Comparison of ENCODE assay signal across 9 mouse cellular contexts in the genomic region with DNA sequence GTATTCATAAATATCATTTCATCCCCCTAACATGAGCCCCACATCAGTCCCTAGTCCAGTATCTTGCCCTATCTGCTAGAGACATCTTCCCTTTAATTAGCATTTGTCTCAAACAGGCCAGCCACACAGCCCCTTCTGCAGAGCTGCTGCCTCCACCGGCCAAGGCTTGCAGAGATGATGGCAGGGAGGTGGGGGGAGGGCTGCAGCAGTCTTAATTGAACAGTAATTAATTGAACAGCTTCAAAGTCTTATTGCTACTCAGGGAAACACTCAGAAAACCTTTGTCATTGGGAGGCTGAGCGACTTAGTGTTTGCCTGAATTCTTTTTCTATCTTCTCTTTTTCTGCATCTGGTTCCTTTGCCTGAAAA. TPM values are rescaled to one million over a fixed set of nuclear protein-coding genes. Genes with fewer than 3 reads are reported as not detected.
DNase-seq lines count a peak whose midpoint lies in the region; ATAC-seq and TF ChIP-seq lines count a peak whose summit lies in the region.
"Had no signal": no experiment of that assay in that cellular context is flagged by ENCODE, and none has a peak within 500 bp of the region (broad histone marks: within the 10 kb centered on the region; RNA-seq: fewer than 3 reads in every experiment).

No protein-coding gene starts in this region.

- TF ChIP-seq CTCF in heart, adult 2 months (IDR thresholded peaks at IDR 0.05), result no peak
- no peak for TF ChIP-seq CTCF in E14TG2a.4 (conservative IDR thresholded peaks at IDR 0.05; ENCODE audit: low read length)

- H3K4me2 ChIP-seq in heart, embryonic 14.5 days (ENCODE audit: low read length), result peak overlapping the region; percentile 48
- H3K4me2 ChIP-seq in forebrain, embryonic 15.5 days (replicated peaks), result peak overlapping the region; percentile 61
- peak overlapping the region; percentile 36; the same call in 1 of the 2 replicates for H3K4me2 ChIP-seq in limb, embryonic 15.5 days

- peaks cover 4% of the 10 kb centered on the region; the same call in 1 of the 2 replicates for H3K36me3 ChIP-seq in heart, embryonic 14.5 days (ENCODE audit: control insufficient read depth, insufficient read depth, low read length)
- H3K36me3 ChIP-seq in heart, adult 2 months (ENCODE audit: control insufficient read depth, insufficient read depth, low read length), result no peaks in the 10 kb centered on the region
- H3K36me3 ChIP-seq in E14TG2a.4 (ENCODE audit: insufficient read depth, low read length), result peaks cover 61% of the 10 kb centered on the region
- H3K36me3 ChIP-seq in forebrain, embryonic 15.5 days, result no peaks in the 10 kb centered on the region; the same call in 1 of the 2 replicates
- peaks cover 47% of the 10 kb centered on the region for H3K36me3 ChIP-seq in limb, embryonic 15.5 days

- no peak for DNase-seq in heart, adult 2 months
- DNase-seq in thymus, postnatal 25 days, result no peak
- no peak for DNase-seq in cerebellum, adult 8-10 months
- DNase-seq in urinary bladder, postnatal 10 days (ENCODE audit: low spot score), result no peak

- no peak overlapping the region for H3K27ac ChIP-seq in heart, embryonic 14.5 days (replicated peaks in 1 of 2; ENCODE audit: control insufficient read depth in 1 of 2, insufficient read depth in 1 of 2, low read depth in 2 of 2, low read length in 2 of 2)
- no peak overlapping the region for H3K27ac ChIP-seq in heart, adult 2 months
- no peak overlapping the region; the same call in 1 of the 2 replicates for H3K27ac ChIP-seq in forebrain, embryonic 15.5 days (replicated peaks)
- peak overlapping the region; percentile 60 for H3K27ac ChIP-seq in limb, embryonic 15.5 days

- TF ChIP-seq EP300 in heart, adult 2 months (IDR thresholded peaks at IDR 0.05; ENCODE audit: insufficient read depth, low read depth, low read length), result no peak

- H3K79me2 ChIP-seq in heart, adult 2 months (replicated peaks; ENCODE audit: control insufficient read depth, insufficient read depth, low read length), result no peaks in the 10 kb centered on the region

- no peak overlapping the region for H3K4me3 ChIP-seq in heart, embryonic 14.5 days (ENCODE audit: control insufficient read depth in 1 of 2, insufficient read depth in 1 of 2, low read depth in 1 of 2, low read length in 2 of 2)
- no peak overlapping the region for H3K4me3 ChIP-seq in heart, adult 2 months
- peak overlapping the region; percentile 71 for H3K4me3 ChIP-seq in E14TG2a.4 (replicated peaks; ENCODE audit: low read length)
- peak overlapping the region; percentile 38 for H3K4me3 ChIP-seq in forebrain, embryonic 15.5 days
- H3K4me3 ChIP-seq in limb, embryonic 15.5 days, result peak overlapping the region; percentile 15

- no peak for ATAC-seq in heart, embryonic 14.5 days (ENCODE audit: insufficient number of reproducible peaks, insufficient read depth, low FRiP score, low read depth)
- ATAC-seq in forebrain, embryonic 15.5 days (replicated peaks), result no peak
- ATAC-seq in limb, embryonic 15.5 days (ENCODE audit: insufficient number of reproducible peaks, low FRiP score, low TSS enrichment, low read depth), result no peak

- 49% methylated on average over 2 of the region's 2 CpGs for WGBS in heart, embryonic 14.5 days
- whole genome bisulfite sequencing in heart, adult 2 months, result 60% methylated on average over 2 of the region's 2 CpGs
- 5% methylated on average over 2 of the region's 2 CpGs for WGBS in forebrain, embryonic 15.5 days
- 22% methylated on average over 2 of the region's 2 CpGs for WGBS in limb, embryonic 15.5 days

- H3K9ac ChIP-seq in heart, embryonic 14.5 days (ENCODE audit: low read length), result 0 out of 2 replicates have a peak overlapping the region, but pooled peaks have one; percentile 14
- no peak overlapping the region for H3K9ac ChIP-seq in heart, adult 2 months (ENCODE audit: low read depth, low read length)
- peak overlapping the region; percentile 31 for H3K9ac ChIP-seq in forebrain, embryonic 15.5 days (replicated peaks)
- H3K9ac ChIP-seq in limb, embryonic 15.5 days, result no peak overlapping the region

- H3K27me3 ChIP-seq in heart, embryonic 14.5 days (ENCODE audit: control insufficient read depth, insufficient read depth, low read length), result peaks cover 18% of the 10 kb centered on the region
- peaks cover 1% of the 10 kb centered on the region; the same call in 1 of the 2 replicates for H3K27me3 ChIP-seq in heart, adult 2 months (ENCODE audit: control insufficient read depth, insufficient read depth, low read length)
- H3K27me3 ChIP-seq in E14TG2a.4 (ENCODE audit: insufficient read depth, low read length), result peaks cover 4% of the 10 kb centered on the region
- H3K27me3 ChIP-seq in forebrain, embryonic 15.5 days, result peaks cover 12% of the 10 kb centered on the region
- peaks cover 14% of the 10 kb centered on the region; the same call in 1 of the 2 replicates for H3K27me3 ChIP-seq in limb, embryonic 15.5 days

- peaks cover 23% of the 10 kb centered on the region for H3K9me3 ChIP-seq in heart, embryonic 14.5 days (ENCODE audit: control insufficient read depth, low read length)
- peaks cover 65% of the 10 kb centered on the region for H3K9me3 ChIP-seq in E14TG2a.4 (ENCODE audit: low read length)
- no peaks in the 10 kb centered on the region; the same call in none of the 2 replicates for H3K9me3 ChIP-seq in forebrain, embryonic 15.5 days
- peaks cover 18% of the 10 kb centered on the region; the same call in 1 of the 2 replicates for H3K9me3 ChIP-seq in limb, embryonic 15.5 days

- TF ChIP-seq POLR2A in heart, adult 2 months (IDR thresholded peaks at IDR 0.05; ENCODE audit: insufficient read depth, low read depth, low read length), result no peak

- peaks cover 2 to 21% of the 10 kb centered on the region in 2 experiments; a peak in 2 of 4 replicates for H3K4me1 ChIP-seq in heart, embryonic 14.5 days (ENCODE audit: control insufficient read depth in 2 of 2, insufficient read depth in 2 of 2, low read length in 2 of 2)
- no peaks in the 10 kb centered on the region for H3K4me1 ChIP-seq in heart, adult 2 months (ENCODE audit: control insufficient read depth, insufficient read depth, low read length)
- H3K4me1 ChIP-seq in E14TG2a.4 (replicated peaks; ENCODE audit: low read depth, low read length), result peaks cover 72% of the 10 kb centered on the region
- peaks cover 44% of the 10 kb centered on the region for H3K4me1 ChIP-seq in forebrain, embryonic 15.5 days
- peaks cover 35% of the 10 kb centered on the region for H3K4me1 ChIP-seq in limb, embryonic 15.5 days

- intact Hi-C loops in heart, adult 2 months (cut with DNase I), result no loop called here

RNA-seq across cellular contexts. Expression of a gene that starts 7.5 kb away (rescaled TPM):
- polyA plus RNA-seq in heart, embryonic 14.5 days (2014; fragmentation: Nextera tagmentation; extraction: Ambion mirVana), result 1,524 and 1,578 TPM in 2 replicates
- 1,000 to 10,000 TPM; 1,140 to 1,235 TPM for total RNA-seq in heart, adult 2 months (2021)
- 1,079 and 1,189 TPM in 2 replicates for polyA plus RNA-seq in heart, adult 2 months (2012; rRNA removed)
- 1,144 and 1,250 TPM in 2 replicates for polyA plus RNA-seq in forebrain, embryonic 15.5 days (2015; fragmentation: Nextera tagmentation; extraction: Ambion mirVana)
- 2,137 and 2,166 TPM in 2 replicates for polyA plus RNA-seq in limb, embryonic 15.5 days (2015; fragmentation: Nextera tagmentation; extraction: Ambion mirVana)

RNA-seq across cellular contexts. Expression of a gene that starts 54.9 kb away (rescaled TPM):
- polyA plus RNA-seq in heart, embryonic 14.5 days (2014; fragmentation: Nextera tagmentation; extraction: Ambion mirVana), result 6.8 and 7.5 TPM in 2 replicates
- 1 to 10 TPM; 1.6 to 1.8 TPM for total RNA-seq in heart, adult 2 months (2021)
- 0.12 TPM in 1 of 2 replicates, not detected in the other for polyA plus RNA-seq in heart, adult 2 months (2012; rRNA removed)
- 6.7 and 7.5 TPM in 2 replicates for polyA plus RNA-seq in forebrain, embryonic 15.5 days (2015; fragmentation: Nextera tagmentation; extraction: Ambion mirVana)
- polyA plus RNA-seq in limb, embryonic 15.5 days (2015; fragmentation: Nextera tagmentation; extraction: Ambion mirVana), result 28.5 and 42.0 TPM in 2 replicates
- total RNA-seq: liver, adult 2 months had no signal

Comparison
In these comparisons a context has a peak if more than half of its experiments do, and no peak if none do; other contexts are left out.
1. H3K9ac ChIP-seq: peak in heart, embryonic 14.5 days (single experiment) and forebrain, embryonic 15.5 days (single experiment); none in heart, adult 2 months (single experiment) and limb, embryonic 15.5 days (single experiment).
2. H3K4me3 ChIP-seq: peak in E14TG2a.4 (single experiment), forebrain, embryonic 15.5 days (single experiment) and limb, embryonic 15.5 days (single experiment); none in heart, embryonic 14.5 days (0 of 2) and heart, adult 2 months (single experiment).
3. Peak in every context shown above with its lines, with median percentiles within 50 percentile points of each other: H3K4me2 ChIP-seq.